In genomic region chr10:9878821-9879489, GRCm38 (mm10) we compare ENCODE assay signal across 20 mouse cellular contexts. TPM values are rescaled to one million over a fixed set of nuclear protein-coding genes. Genes with fewer than 3 reads are reported as not detected.
DNase-seq lines count a peak whose midpoint lies in the region; ATAC-seq lines count a peak whose summit lies in the region.
"Had no signal": no experiment of that assay in that cellular context is flagged by ENCODE, and none has a peak within 500 bp of the region (broad histone marks: within the 10 kb centered on the region; RNA-seq: fewer than 3 reads in every experiment).

No protein-coding gene starts in this region.

- no peaks in the 10 kb centered on the region for H3K27me3 ChIP-seq in heart, embryonic 11.5 days (ENCODE audit: control insufficient read depth, insufficient read depth, low read length)
- H3K27me3 ChIP-seq in neural tube, embryonic 11.5 days (ENCODE audit: control insufficient read depth, insufficient read depth, low read length), result no peaks in the 10 kb centered on the region
- no peaks in the 10 kb centered on the region for H3K27me3 ChIP-seq in forebrain, embryonic 16.5 days (replicated peaks; ENCODE audit: control insufficient read depth, insufficient read depth, low read length)
- no peaks in the 10 kb centered on the region for H3K27me3 ChIP-seq in neural tube, embryonic 12.5 days (replicated peaks)
- H3K27me3 ChIP-seq: limb, embryonic 13.5 days; Patski had no signal

- H3K36me3 ChIP-seq in heart, embryonic 11.5 days (ENCODE audit: control insufficient read depth, insufficient read depth, low read length), result no peaks in the 10 kb centered on the region
- no peaks in the 10 kb centered on the region for H3K36me3 ChIP-seq in neural tube, embryonic 11.5 days (ENCODE audit: control insufficient read depth, insufficient read depth, low read length)
- H3K36me3 ChIP-seq in forebrain, embryonic 16.5 days (ENCODE audit: control insufficient read depth, insufficient read depth), result no peaks in the 10 kb centered on the region
- no peaks in the 10 kb centered on the region for H3K36me3 ChIP-seq in neural tube, embryonic 12.5 days
- H3K36me3 ChIP-seq: limb, embryonic 13.5 days had no signal

- H3K9ac ChIP-seq in heart, embryonic 11.5 days (ENCODE audit: low read depth, low read length), result no peak overlapping the region
- H3K9ac ChIP-seq in neural tube, embryonic 11.5 days (ENCODE audit: low read length), result no peak overlapping the region
- no peak overlapping the region for H3K9ac ChIP-seq in forebrain, embryonic 16.5 days (replicated peaks; ENCODE audit: low read depth, low read length)
- no peak overlapping the region for H3K9ac ChIP-seq in neural tube, embryonic 12.5 days
- H3K9ac ChIP-seq: limb, embryonic 13.5 days; liver, embryonic 14.5 days had no signal

- H3K27ac ChIP-seq in heart, embryonic 11.5 days (ENCODE audit: low read depth, low read length), result no peak overlapping the region
- H3K27ac ChIP-seq in neural tube, embryonic 11.5 days (ENCODE audit: low read depth, low read length), result no peak overlapping the region
- H3K27ac ChIP-seq in forebrain, embryonic 16.5 days (ENCODE audit: low read length), result peak overlapping the region; percentile 18; the same call in 1 of the 2 replicates
- H3K27ac ChIP-seq in neural tube, embryonic 12.5 days, result no peak overlapping the region
- H3K27ac ChIP-seq: heart, adult 2 months; limb, embryonic 13.5 days; liver, embryonic 14.5 days had no signal

- H3K9me3 ChIP-seq in heart, embryonic 11.5 days (replicated peaks; ENCODE audit: control insufficient read depth, low read length), result no peaks in the 10 kb centered on the region
- H3K9me3 ChIP-seq in neural tube, embryonic 11.5 days (ENCODE audit: control insufficient read depth, low read length), result no peaks in the 10 kb centered on the region
- H3K9me3 ChIP-seq in forebrain, embryonic 16.5 days (ENCODE audit: control insufficient read depth, low read length), result peaks cover 4% of the 10 kb centered on the region; the same call in 1 of the 2 replicates
- no peaks in the 10 kb centered on the region for H3K9me3 ChIP-seq in neural tube, embryonic 12.5 days
- H3K9me3 ChIP-seq: limb, embryonic 13.5 days had no signal

- ATAC-seq in heart, embryonic 11.5 days (replicated peaks; ENCODE audit: insufficient number of reproducible peaks, low FRiP score, low TSS enrichment), result no peak
- 0 out of 2 replicates have a peak, but pooled peaks have one; percentile 53 for ATAC-seq in neural tube, embryonic 11.5 days (ENCODE audit: insufficient read depth, low FRiP score, low TSS enrichment)
- peak; percentile 88 for ATAC-seq in forebrain, embryonic 16.5 days
- ATAC-seq in neural tube, embryonic 12.5 days (ENCODE audit: low FRiP score, low read depth), result peak; percentile 72; the same call in 1 of the 2 replicates
- ATAC-seq: activated CD4-positive, CD25-positive, alpha-beta regulatory T cell, adult 4 months; Patski had no signal

- no peaks in the 10 kb centered on the region for H3K4me1 ChIP-seq in heart, embryonic 11.5 days (ENCODE audit: control insufficient read depth, insufficient read depth, low read length)
- no peaks in the 10 kb centered on the region for H3K4me1 ChIP-seq in neural tube, embryonic 11.5 days (ENCODE audit: control insufficient read depth, insufficient read depth, low read length)
- peaks cover 5% of the 10 kb centered on the region; the same call in 1 of the 2 replicates for H3K4me1 ChIP-seq in forebrain, embryonic 16.5 days (replicated peaks; ENCODE audit: control insufficient read depth, insufficient read depth, low read length)
- no peaks in the 10 kb centered on the region for H3K4me1 ChIP-seq in neural tube, embryonic 12.5 days
- H3K4me1 ChIP-seq: limb, embryonic 13.5 days had no signal

- no peak overlapping the region for H3K4me3 ChIP-seq in heart, embryonic 11.5 days (ENCODE audit: low read depth, low read length)
- H3K4me3 ChIP-seq in neural tube, embryonic 11.5 days (ENCODE audit: low read depth, low read length), result no peak overlapping the region
- H3K4me3 ChIP-seq in forebrain, embryonic 16.5 days (replicated peaks; ENCODE audit: low read length), result no peak overlapping the region
- no peak overlapping the region for H3K4me3 ChIP-seq in neural tube, embryonic 12.5 days
- H3K4me3 ChIP-seq: heart, adult 2 months; limb, embryonic 13.5 days had no signal

- DNase-seq in heart, adult 11 months, result peak; percentile 71
- DNase-seq in neural tube, embryonic 11.5 days (ENCODE audit: low spot score), result no peak
- no peak for DNase-seq in neural tube, embryonic 10.5 days (ENCODE audit: extremely low spot score, low spot score)
- DNase-seq in lung, postnatal 36 days, result no peak
- DNase-seq in lung, postnatal 14 days, result no peak
- DNase-seq: adrenal gland, postnatal 36 days; cerebellum, adult 18-20 months; gastrocnemius, postnatal 10 days; heart, adult 2 months; kidney, adult 8-10 months; kidney, postnatal 25 days; lung, postnatal 10 days; thymus, postnatal 4 days had no signal

- H3K4me2 ChIP-seq in heart, embryonic 11.5 days, result no peak overlapping the region
- no peak overlapping the region for H3K4me2 ChIP-seq in neural tube, embryonic 11.5 days (ENCODE audit: low read depth)
- no peak overlapping the region for H3K4me2 ChIP-seq in forebrain, embryonic 16.5 days (ENCODE audit: low read length)
- H3K4me2 ChIP-seq in neural tube, embryonic 12.5 days (replicated peaks), result no peak overlapping the region
- H3K4me2 ChIP-seq: limb, embryonic 13.5 days had no signal

- 76% methylated on average over 6 of the region's 6 CpGs for WGBS in heart, embryonic 11.5 days (ENCODE audit: insufficient replicate concordance)
- 87% methylated on average over 6 of the region's 6 CpGs for WGBS in neural tube, embryonic 11.5 days
- 74% methylated on average over 6 of the region's 6 CpGs for WGBS in forebrain, embryonic 16.5 days
- WGBS in neural tube, embryonic 12.5 days, result 84% methylated on average over 6 of the region's 6 CpGs

RNA-seq across cellular contexts. Expression of gene Stxbp5, which starts 21.9 kb away (rescaled TPM):
- polyA plus RNA-seq in heart, embryonic 11.5 days (2014; fragmentation: Nextera tagmentation; extraction: Ambion mirVana), result 4.9 and 5.5 TPM in 2 replicates
- 5.5 and 6.7 TPM in 2 replicates for polyA plus RNA-seq in neural tube, embryonic 11.5 days (2014; fragmentation: Nextera tagmentation; extraction: Ambion mirVana)
- polyA plus RNA-seq in forebrain, embryonic 16.5 days (2015; fragmentation: Nextera tagmentation; extraction: Ambion mirVana), result 6.4 and 6.9 TPM in 2 replicates
- 7.1 and 8.5 TPM in 2 replicates for polyA plus RNA-seq in neural tube, embryonic 12.5 days (2016; fragmentation: Nextera tagmentation; extraction: Ambion mirVana)
